Mouse (Mus musculus) ovary, postnatal 36 days (tissue): Measurements from ENCODE around the gene Xkr7.

ENCODE experiments used
- DNase-seq: peaks from one replicate; pipeline ENCODE4 v3.0.0; 2022; ENCODE audit warnings: low spot score, mixed read lengths

Xkr7 gene

GRCm38 (mm10) chr2:153032973-153033372, 1.3 kb downstream of the Xkr7 start:
- DNase-seq, result no peak

DNA sequence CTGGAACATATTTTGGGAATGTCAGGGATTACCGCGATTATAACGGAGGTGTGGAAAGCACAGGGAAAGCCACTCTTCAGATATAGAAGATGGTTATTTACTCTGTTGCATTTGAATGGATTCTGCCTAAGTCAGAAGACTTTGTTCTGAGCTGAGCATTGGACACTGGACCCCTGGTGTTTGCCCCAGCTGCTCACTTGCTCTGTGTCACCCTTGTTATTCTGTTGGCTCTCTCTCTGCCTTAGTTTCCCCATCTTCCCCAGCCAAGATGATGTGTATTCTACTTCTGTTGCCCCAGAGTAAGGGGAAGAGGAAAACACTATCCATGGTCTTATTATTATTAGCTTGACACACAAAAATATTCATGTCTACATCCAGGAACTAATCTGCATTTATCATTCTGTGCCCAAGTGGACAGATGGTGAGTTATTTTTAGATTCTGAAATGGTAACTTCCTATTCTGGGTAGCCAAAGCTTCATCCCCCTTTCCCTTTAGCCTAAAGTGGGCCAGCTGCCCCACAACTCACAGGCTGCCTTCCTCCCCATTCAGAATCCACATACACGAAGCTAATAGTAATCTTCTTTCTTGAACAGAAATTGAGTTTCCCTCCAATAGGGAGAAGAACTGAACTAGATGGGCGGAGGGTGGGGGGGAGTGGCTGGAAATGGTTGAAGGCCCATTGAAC, 2.0 kb downstream of the Xkr7 start:
- no peak for DNase-seq

DNA sequence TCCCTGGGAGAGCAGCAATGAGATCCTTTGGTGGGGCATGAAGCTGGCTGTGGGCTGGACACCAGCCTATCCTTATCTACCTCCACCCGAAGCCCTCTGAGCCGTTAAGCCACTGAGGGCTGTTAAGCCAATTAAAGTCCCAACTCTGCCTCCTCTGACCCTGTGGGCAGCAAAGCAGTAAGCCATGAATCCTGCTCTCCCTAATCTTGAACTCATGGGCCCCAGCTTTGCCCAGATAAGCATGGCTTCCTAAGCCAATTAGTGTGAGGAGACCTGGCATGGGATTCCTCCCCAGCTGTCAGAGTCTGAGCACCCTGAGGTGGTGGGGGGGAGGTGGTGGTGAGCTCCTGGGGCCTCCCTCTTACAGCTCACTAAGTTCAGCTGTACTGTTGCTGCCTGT, 5.0 kb downstream of the Xkr7 start:
- DNase-seq, result no peak

GRCm38 (mm10) chr2:153043886-153044285, 12.2 kb downstream of the Xkr7 start:
- DNase-seq, result no peak

DNA sequence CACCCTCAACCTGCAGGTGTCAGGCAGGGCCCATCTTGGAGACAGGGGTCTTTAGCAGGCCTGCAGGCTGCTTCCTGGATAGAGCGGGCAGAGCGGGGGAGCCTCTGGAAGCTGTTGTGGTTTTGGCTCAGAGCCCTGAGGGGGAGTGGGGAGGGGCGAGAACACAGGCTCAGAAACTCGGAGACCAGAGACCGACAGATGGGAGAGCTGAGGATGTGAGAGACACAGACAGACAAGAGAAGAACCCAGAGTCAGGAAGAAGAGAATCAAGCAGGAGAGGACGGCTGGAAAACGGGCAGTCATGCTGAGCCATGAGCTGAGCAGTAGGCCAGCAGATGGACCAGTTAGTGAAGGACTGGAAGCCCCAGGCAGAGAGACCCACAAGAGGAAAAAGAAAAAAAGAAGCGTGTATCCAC, 14.2 kb downstream of the Xkr7 start:
- DNase-seq, result no peak

- peak; percentile 20 for DNase-seq
These were observed 16.3 kb downstream of the Xkr7 start for GRCm38 (mm10) chr2:153047828-153048465.

- peak; percentile 25 for DNase-seq
These were observed 17.8 kb downstream of the Xkr7 start for GRCm38 (mm10) chr2:153049288-153049996.

DNA sequence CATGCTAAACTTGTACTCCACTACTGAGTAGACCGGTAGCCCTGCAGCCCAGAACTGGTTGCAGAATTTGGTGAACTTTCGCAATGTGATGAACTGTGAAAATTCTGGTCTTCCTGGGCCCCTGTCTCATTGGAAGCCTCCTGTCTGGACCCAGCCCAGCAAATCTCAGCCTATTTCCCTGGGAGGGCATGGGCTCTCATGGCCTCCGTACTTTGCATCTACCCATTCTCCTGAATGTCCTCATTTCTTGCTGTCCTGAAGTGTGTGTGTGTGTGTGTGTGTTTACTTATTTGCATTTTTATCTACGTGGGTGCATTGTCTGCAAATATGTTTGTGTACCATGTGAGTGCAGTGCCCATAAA, 18.3 kb downstream of the Xkr7 start:
- DNase-seq, result no peak

GRCm38 (mm10) chr2:153051095-153051494, 19.4 kb downstream of the Xkr7 start:
- DNase-seq, result no peak

- DNase-seq, result no peak
These were observed 19.9 kb downstream of the Xkr7 start for GRCm38 (mm10) chr2:153051537-153051936.

- no peak for DNase-seq
These were observed 21.2 kb downstream of the Xkr7 start for GRCm38 (mm10) chr2:153052700-153053351.

- DNase-seq, result no peak
These were observed 22.2 kb downstream of the Xkr7 start for GRCm38 (mm10) chr2:153053896-153054295.

DNA sequence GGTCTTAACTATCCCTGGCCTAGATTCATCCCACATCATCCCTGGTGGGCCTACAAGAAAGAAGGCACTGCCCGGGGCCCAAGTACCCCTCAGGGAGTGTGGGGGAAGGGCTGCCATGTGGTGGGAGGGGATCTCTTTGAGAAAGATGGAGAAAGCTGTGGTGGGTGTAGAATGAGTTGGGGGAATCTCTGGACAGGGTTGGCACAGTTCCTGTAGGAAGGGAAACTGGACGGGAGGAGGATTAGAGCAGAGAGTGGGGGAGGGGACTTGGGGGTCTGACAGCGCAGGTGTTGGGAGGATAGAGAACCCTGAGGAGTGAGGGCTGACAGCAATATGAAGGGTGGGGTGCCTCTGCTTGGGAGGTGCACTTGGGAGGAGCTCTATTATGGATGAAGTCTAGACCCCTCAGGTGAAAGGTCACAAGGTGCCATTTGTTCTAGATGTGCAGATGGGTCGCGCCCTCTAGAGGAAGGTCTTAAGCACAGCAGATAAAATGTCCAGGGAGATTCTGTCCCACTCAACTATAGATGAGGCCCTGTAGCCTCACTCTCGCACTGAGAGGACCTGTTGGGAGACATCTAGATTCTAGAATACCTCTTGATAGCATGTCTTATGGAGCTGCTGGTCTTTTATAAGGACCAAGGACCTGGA, 23.7 kb downstream of the Xkr7 start:
- DNase-seq, result no peak

DNA sequence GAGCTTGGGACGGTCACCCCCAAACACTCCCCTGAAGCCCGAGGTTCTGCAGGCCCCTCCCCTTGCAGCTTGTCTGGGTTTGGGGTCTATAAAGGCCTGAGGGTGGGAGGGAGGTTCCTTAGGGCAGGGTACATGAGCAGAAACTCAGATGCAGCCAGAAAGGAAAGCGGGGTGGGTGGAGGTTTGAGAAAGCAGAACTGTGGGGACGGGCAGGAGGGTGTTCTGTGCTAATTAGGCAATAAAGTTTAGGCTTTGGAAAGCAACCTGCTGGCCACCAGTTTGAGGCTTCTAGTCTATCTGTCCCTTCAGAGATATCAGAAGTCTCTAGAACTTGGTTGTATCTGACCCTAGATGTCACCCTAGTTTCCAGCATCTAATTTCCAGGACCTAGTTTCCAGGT, 26.7 kb downstream of the Xkr7 start:
- no peak for DNase-seq

GRCm38 (mm10) chr2:153060216-153060615, 28.6 kb downstream of the Xkr7 start:
- DNase-seq, result no peak

DNA sequence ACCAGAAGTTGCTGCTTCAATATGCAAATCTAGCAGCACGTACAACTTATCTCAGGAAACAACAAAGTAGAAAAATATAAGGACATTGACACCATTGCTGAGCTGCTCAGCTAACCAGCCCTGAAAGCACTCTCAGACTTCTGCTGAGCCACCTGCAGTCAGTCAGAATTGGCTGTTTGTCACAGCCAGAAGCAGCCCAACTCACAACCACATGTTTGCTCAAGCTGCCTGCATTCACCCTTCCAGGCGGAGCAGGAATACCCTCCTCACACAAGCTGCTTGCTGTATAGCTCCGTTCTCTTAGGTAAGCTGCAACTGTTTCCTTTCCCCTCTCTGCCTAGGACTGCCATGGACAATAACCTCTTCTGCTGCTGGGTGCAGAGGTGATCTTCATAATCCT, 31.7 kb downstream of the Xkr7 start:
- no peak for DNase-seq

GRCm38 (mm10) chr2:153064190-153064970, 32.7 kb downstream of the Xkr7 start:
- no peak for DNase-seq

DNA sequence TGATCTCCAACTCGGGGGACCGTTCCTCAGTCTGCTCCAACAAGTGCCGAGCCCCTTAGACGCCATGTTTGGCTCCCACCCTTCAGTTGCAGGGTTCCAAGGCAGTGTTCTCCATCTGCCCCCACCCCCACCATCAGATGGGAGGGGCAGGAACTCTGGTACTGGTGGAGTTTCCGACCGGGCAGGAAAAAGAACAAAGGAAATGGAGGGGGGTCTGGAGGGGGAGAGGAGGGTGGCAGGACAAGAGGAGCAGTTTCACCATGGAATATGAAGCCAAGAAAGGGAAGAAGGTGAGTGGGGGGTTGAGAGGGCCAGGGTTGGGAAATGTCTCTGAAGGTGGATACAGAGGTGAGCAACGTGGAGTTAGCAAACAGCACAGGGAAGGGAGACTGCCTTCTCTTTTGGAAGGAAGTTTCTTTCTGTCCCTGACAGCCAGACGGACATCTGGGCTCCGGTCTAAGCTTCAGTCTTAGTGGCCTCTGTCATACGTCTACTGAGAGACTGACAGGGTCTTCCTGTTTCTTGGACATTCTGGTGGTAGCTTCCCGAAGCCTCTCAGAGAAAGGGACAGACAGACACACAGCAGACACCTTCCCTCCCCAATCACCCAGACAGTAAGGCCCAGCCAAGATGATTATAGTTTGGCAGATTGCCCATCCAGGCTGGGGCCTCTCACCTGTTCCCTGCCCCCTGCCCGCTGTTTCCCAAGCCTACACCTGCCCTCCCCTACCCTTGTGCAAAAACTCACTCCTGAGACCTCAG, 34.3 kb downstream of the Xkr7 start, which contains the start of gene Ccm2l:
Ccm2l (plus strand) TSS at position 209 of the 762 bp plus-strand sequence.
- no peak for DNase-seq

GRCm38 (mm10) chr2:153066991-153067390, 35.3 kb downstream of the Xkr7 start:
- no peak for DNase-seq

GRCm38 (mm10) chr2:153070762-153071490, 39.3 kb downstream of the Xkr7 start:
- no peak for DNase-seq
